Mouse (Mus musculus) testis, adult 2 months (tissue): ENCODE measurements around the gene Gm11634. TPM values are rescaled to one million over a fixed set of nuclear protein-coding genes. Genes with fewer than 3 reads are reported as not detected.
"Not testable (repeated sequence)": the region's sequence is repeated elsewhere in the genome, so short reads cannot be mapped to it uniquely, and the experiment has no call there.

Experiments
- H3K27ac ChIP-seq: fragments of 200-500 bp; 2 replicates; pipeline ENCODE4 v1.5.1; 2012; ENCODE audit warnings: low read depth, low read length; ENCODE audit not compliant: control insufficient read depth, insufficient read depth
- H3K27me3 ChIP-seq: fragments of 200-500 bp; 2 replicates; pipeline ENCODE4 v1.6.1; 2012; ENCODE audit warnings: mild to moderate bottlenecking, low read length, moderate library complexity; ENCODE audit not compliant: control insufficient read depth, insufficient read depth
- H3K36me3 ChIP-seq: fragments of 200-500 bp; 2 replicates; pipeline ENCODE4 v1.6.1; 2012; ENCODE audit warnings: mild to moderate bottlenecking, low read length; ENCODE audit not compliant: control insufficient read depth, insufficient read depth
- H3K4me1 ChIP-seq: fragments of 200-500 bp; 2 replicates; pipeline ENCODE4 v1.6.1; 2012; ENCODE audit warnings: low read length; ENCODE audit not compliant: control insufficient read depth, insufficient read depth
- H3K4me3 ChIP-seq: fragments of 200-500 bp; 2 replicates; pipeline ENCODE4 v1.5.1; 2012; ENCODE audit warnings: low read depth, mild to moderate bottlenecking, low read length, moderate library complexity, mixed read lengths; ENCODE audit not compliant: control insufficient read depth
- CTCF ChIP-seq: fragments of 200-500 bp; IDR thresholded peaks from 2 replicates; pipeline ENCODE4 v1.5.1; 2012; ENCODE audit warnings: low read depth, mild to moderate bottlenecking, inconsistent platforms, low read length, moderate library complexity; ENCODE audit not compliant: control insufficient read depth, insufficient read depth, insufficient replicate concordance
- POLR2A ChIP-seq: fragments of 200-500 bp; IDR thresholded peaks from 2 replicates; pipeline ENCODE4 v1.6.1; 2012; ENCODE audit warnings: low read depth, mild to moderate bottlenecking, inconsistent platforms, low read length, moderate library complexity; ENCODE audit not compliant: control insufficient read depth
- polyA plus RNA-seq: library from polyadenylated mRNA; depleted of rRNA; stranded (reverse); fragments of >200 nt; gene quantifications from 2 replicates; pipeline ENCODE4 v1.2.3, GENCODE M21; 2012

Gm11634 gene
- polyA plus RNA-seq, 1 experiment = 69.4 TPM

- no peaks in the 10 kb centered on the region for H3K27me3 ChIP-seq
- H3K4me3 ChIP-seq = no peak overlapping the region
- TF ChIP-seq CTCF = no peak
- no peak for TF ChIP-seq POLR2A
- H3K4me1 ChIP-seq = peaks cover 14% of the 10 kb centered on the region
- H3K36me3 ChIP-seq = no peaks in the 10 kb centered on the region
- no peak overlapping the region for H3K27ac ChIP-seq
Observed at GRCm38 (mm10) chr11:101618596-101618995, 19.5 kb upstream of the Gm11634 start.

- TF ChIP-seq POLR2A = no peak; the same call in 1 of the 2 replicates
- TF ChIP-seq CTCF = no peak
- Histone ChIP-seq H3K4me1 (peaks cover 14% of the 10 kb centered on the region), H3K27ac (peak overlapping the region; percentile 55; the same call in 1 of the 2 replicates), H3K27me3 (no peaks in the 10 kb centered on the region), H3K4me3 (peak overlapping the region; percentile 38), H3K36me3 (no peaks in the 10 kb centered on the region)
Observed at GRCm38 (mm10) chr11:101617849-101618248, 18.8 kb upstream of the Gm11634 start.

- Histone ChIP-seq H3K27ac (no peak overlapping the region; the same call in none of the 2 replicates), H3K4me3 (peak overlapping the region; percentile 11)
- TF ChIP-seq CTCF (no peak), POLR2A (peak; percentile 28; the same call in 1 of the 2 replicates)
Observed at GRCm38 (mm10) chr11:101616948-101617767, 18.1 kb upstream of the Gm11634 start.

GRCm38 (mm10) chr11:101616104-101616503 is 17.0 kb upstream of the Gm11634 start:
- Histone ChIP-seq H3K36me3 (no peaks in the 10 kb centered on the region), H3K27ac (no peak overlapping the region), H3K27me3 (no peaks in the 10 kb centered on the region), H3K4me1 (peaks cover 14% of the 10 kb centered on the region), H3K4me3 (no peak overlapping the region)
- TF ChIP-seq POLR2A (no peak), CTCF (no peak)

More at GRCm38 (mm10) chr11:101616948-101617767, 18.1 kb upstream of the Gm11634 start:
- no peaks in the 10 kb centered on the region for H3K27me3 ChIP-seq
- H3K36me3 ChIP-seq = no peaks in the 10 kb centered on the region
- peaks cover 14% of the 10 kb centered on the region for H3K4me1 ChIP-seq

- Histone ChIP-seq H3K4me3 (no peak overlapping the region), H3K27ac (no peak overlapping the region), H3K36me3 (no peaks in the 10 kb centered on the region; the same call in 1 of the 2 replicates), H3K4me1 (peaks cover 17% of the 10 kb centered on the region), H3K27me3 (no peaks in the 10 kb centered on the region)
- no peak for TF ChIP-seq POLR2A
- no peak for TF ChIP-seq CTCF
Observed at GRCm38 (mm10) chr11:101615380-101615779, 16.3 kb upstream of the Gm11634 start.

- Histone ChIP-seq H3K4me1 (peaks cover 20% of the 10 kb centered on the region), H3K27me3 (no peaks in the 10 kb centered on the region), H3K4me3 (no peak overlapping the region), H3K36me3 (no peaks in the 10 kb centered on the region; the same call in 1 of the 2 replicates), H3K27ac (no peak overlapping the region)
- TF ChIP-seq POLR2A = no peak
- TF ChIP-seq CTCF = no peak
Observed at GRCm38 (mm10) chr11:101614116-101614515, 15.1 kb upstream of the Gm11634 start.

- TF ChIP-seq CTCF = no peak
- 0 out of 2 replicates have a peak, but pooled peaks have one; percentile 5 for TF ChIP-seq POLR2A
- Histone ChIP-seq H3K36me3 (no peaks in the 10 kb centered on the region; the same call in 1 of the 2 replicates), H3K27me3 (no peaks in the 10 kb centered on the region), H3K4me3 (no peak overlapping the region), H3K27ac (no peak overlapping the region), H3K4me1 (peaks cover 20% of the 10 kb centered on the region)
Observed at GRCm38 (mm10) chr11:101613596-101613995, 14.5 kb upstream of the Gm11634 start.

- H3K4me3 ChIP-seq = peak overlapping the region; percentile 96
- H3K4me1 ChIP-seq = peaks cover 6% of the 10 kb centered on the region
- peak overlapping the region; percentile 98 for H3K27ac ChIP-seq
- no peaks in the 10 kb centered on the region; the same call in 1 of the 2 replicates for H3K36me3 ChIP-seq
- TF ChIP-seq CTCF (no peak), POLR2A (peak; percentile 95)
- H3K27me3 ChIP-seq = no peaks in the 10 kb centered on the region
Observed at GRCm38 (mm10) chr11:101610445-101610844, 11.4 kb upstream of the Gm11634 start.

- not testable (repeated sequence) for H3K36me3 ChIP-seq, H3K27ac ChIP-seq, H3K4me1 ChIP-seq, H3K27me3 ChIP-seq
- H3K4me3 ChIP-seq = peak overlapping the region; percentile 52
Observed at GRCm38 (mm10) chr11:101607134-101607533, 8.1 kb upstream of the Gm11634 start.
